Mouse (Mus musculus): ENCODE data around the gene Ccnf.

DNA sequence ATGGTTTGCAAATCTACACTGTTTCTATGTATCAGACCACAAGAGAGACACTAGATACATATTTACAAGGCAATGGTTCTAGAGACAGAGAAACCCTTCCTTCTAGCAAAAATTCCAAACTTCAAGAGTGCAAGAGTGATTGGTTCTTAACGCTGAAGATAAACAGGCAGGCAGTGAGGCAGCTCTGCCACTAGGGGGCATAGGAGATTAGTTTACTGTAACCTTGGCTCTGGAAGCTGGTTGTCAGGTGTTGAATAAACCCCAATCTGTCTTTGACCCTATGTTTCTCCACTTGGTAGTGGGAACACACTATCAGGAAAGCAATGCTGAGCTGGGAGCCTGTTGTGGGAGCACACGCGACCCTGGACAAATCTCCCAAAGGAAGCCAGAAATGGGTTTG, 77.9 kb downstream of the Ccnf start:
- TF ChIP-seq CTCF (conservative IDR thresholded peaks at IDR 0.05 in 1 of 2, IDR thresholded peaks at IDR 0.05 in 1 of 2; ENCODE audit: low read depth in 2 of 2, low read length in 2 of 2) (peak; percentile 91 to 93), ELF1 (IDR thresholded peaks at IDR 0.05; ENCODE audit: low read depth, low read length) (no peak), USF2 (conservative IDR thresholded peaks at IDR 0.05; ENCODE audit: low read depth, low read length) (no peak), EP300 (IDR thresholded peaks at IDR 0.05; ENCODE audit: low read length) (no peak), TCF12 (IDR thresholded peaks at IDR 0.05; ENCODE audit: low read depth, low read length) (no peak), NRF1 (IDR thresholded peaks at IDR 0.05; ENCODE audit: low read depth, low read length) (no peak)
